Mouse (Mus musculus) ovary, postnatal 36 days (tissue): ENCODE measurements at regions not wholly inside any gene's neighbourhood (a gene's known extent, or its start where the extent isn't known, plus 50 kb on each side); places are given as distances from the start of the nearest gene placed in this dataset.
A peak's percentile ranks its signal among the peaks of the same experiment; 100 is the strongest.

Experiments
- DNase-seq: peaks from one replicate; pipeline ENCODE4 v3.0.0; 2022; ENCODE audit warnings: low spot score, mixed read lengths

- DNase-seq, result no peak
Observed at GRCm38 (mm10) chr9:61492896-61493295, 120.7 kb downstream of the Tle3 start.

GRCm38 (mm10) chr9:61491131-61491712 is 119.1 kb downstream of the Tle3 start:
- peak; percentile 15 for DNase-seq

DNA sequence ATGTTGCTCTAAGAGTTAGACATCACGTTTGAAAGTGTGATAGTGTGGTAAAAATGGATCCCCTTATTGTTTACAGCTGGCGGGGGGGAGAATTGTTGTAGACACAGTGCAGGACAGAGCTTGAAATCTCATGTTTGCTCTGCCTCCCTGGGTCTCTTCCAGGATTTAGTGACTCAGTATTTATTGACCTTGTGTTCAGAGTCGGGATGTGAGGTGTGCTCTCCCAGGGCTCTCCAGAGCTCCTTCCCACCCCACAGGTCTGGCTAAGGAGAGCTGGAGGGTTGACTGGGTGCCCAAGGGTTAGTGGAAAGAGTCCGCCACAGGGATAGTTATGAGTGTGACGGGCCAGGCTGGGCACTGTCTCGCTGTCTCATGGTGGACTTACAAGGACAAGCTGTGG is 117.8 kb downstream of the Tle3 start:
- no peak for DNase-seq

DNA sequence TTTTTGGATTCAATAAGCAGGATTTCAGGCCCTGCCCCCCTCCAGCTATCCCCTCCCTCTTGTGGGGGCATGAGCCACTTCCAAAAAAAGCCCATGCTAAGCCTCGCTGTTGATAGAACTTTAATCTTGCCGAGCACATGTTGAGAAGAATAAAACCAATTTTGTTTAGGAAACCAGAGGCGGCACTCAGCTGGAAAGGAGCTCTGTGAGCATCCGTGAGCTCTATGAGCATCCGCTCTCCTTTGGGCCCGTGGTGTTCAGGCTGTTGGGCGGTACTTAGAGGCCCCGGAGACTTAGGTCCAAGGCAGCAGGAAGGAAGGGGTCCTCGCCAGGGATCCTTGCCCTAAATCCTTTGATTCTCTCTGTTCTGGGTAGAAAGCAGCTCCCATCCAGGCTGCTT is 117.0 kb downstream of the Tle3 start:
- no peak for DNase-seq

GRCm38 (mm10) chr9:61487824-61488223 is 115.7 kb downstream of the Tle3 start:
- no peak for DNase-seq

GRCm38 (mm10) chr9:61487146-61487545 is 115.0 kb downstream of the Tle3 start:
- no peak for DNase-seq

DNA sequence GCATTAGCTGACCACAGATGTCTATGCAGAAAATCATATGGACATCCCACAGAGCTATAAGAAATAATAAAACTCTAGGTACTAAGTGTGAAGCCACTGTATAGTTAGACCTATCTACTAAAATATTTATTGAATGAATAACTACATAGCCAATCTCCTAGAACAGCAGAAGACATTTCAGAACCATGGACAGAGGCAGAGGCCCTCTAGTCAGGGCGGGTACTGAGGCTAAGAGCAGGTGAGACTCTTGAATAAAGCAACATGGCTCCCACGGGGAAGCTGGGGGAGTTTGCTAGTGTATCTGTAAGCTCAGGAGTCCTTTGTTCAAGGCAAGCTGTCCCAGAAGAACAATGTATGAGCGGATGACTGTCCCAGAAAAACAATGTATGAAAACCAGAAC is 112.2 kb downstream of the Tle3 start:
- DNase-seq, result no peak

DNA sequence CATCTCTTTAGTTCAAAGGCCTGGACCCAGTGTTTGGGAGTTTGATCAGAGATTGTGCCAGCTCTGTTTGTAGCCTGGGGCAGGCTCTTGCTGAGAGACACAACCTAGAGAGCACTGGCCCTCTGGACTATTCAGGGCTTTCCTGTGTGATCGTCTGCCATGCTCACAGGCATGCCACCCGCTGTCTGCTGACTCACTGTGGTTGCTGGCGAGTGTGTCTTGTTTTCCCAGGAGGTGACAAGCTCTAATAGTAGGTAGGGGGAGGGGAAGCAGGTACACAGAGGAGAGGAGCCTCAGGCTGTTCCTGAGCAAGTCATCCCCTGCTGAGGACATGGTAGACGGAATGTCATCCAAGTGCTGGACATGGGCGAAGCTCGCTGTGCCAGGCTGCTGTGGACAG is 107.5 kb downstream of the Tle3 start:
- no peak for DNase-seq

GRCm38 (mm10) chr9:61478862-61479261 is 106.7 kb downstream of the Tle3 start:
- DNase-seq, result no peak

- DNase-seq, result no peak
Observed at GRCm38 (mm10) chr9:61476351-61476750, 104.2 kb downstream of the Tle3 start.

DNA sequence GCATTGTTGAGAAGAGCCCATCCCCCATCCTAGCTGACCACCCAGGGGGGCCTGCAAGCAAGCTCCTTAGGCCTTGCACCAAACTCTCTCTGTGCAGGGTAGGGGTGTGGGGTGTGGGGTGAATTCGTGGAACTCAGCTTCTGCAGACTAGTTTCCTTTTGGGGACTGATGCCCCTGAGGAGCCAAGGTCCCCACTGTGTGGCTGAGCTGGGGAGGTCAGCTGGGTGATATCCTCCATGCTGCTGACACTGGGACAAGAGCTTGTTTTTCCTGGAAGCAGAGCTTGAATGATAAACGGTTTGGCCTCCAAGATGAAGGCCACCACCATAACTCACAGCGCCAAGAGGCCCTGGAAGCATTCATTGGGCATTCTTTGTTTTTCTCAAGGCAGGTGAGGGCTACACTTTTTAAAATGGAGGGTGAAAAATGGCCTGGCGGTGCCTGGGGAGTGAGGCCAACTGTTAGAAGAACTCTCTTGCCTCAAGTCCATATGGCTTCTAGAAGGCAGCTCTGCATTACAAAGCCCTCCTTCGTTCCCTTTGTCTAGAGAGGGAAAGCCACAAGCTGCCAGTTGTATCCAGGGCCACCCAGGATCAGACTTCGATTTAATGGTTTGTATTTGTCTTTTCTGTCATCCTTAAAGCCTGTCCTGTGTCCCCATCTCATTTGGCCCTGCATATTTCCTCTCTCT is 98.8 kb downstream of the Tle3 start:
- DNase-seq, result peak; percentile 34

- DNase-seq, result no peak
Observed at GRCm38 (mm10) chr9:61468897-61469509, 96.8 kb downstream of the Tle3 start.

DNA sequence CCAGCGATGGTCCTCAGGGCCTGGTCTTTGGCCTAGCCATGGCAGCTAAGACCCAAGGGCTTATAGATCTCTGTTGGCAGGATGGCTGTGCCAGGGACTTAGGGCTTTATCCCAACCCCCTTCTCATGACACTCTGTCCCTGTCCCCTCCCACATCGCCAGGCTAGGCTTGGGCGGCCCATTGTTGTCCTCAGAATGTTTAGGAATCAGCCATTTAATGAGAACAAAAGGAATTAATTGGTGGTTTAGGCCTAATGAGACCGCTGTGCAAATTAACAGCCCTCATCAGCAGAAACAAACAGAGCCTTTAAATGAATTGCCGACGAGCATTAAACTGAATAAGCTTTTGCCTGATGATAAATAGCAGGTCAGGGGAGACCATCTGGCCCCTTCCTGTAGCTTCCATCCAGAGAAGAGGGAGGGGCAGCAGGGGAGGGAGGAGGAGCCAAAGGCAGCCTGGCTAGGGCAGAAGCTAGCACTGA is 96.2 kb downstream of the Tle3 start:
- no peak for DNase-seq
